Mouse (Mus musculus) layer of hippocampus, postnatal 10 days (tissue): ENCODE measurements around the gene Relt. TPM values are rescaled to one million over a fixed set of nuclear protein-coding genes. Genes with fewer than 3 reads are reported as not detected.

ENCODE experiments used
- DNase-seq, 2 experiments: peaks; one replicate each; pipeline ENCODE4 v3.0.0; 2021; ENCODE audit warnings: low spot score in 2 of 2
- long read RNA-seq: library from polyadenylated mRNA; stranded (forward); transcript quantifications from one replicate; pipeline ENCODE4 v2.0.0, GENCODE M21; 2023
- total RNA-seq, 2 experiments: library from RNA; stranded (reverse); gene quantifications; 2 replicates each; pipeline ENCODE4 v1.2.3; 2021

Relt gene
- 1 to 10 TPM; 8.1 to 9.7 TPM for total RNA-seq
- long read RNA-seq, partial matches to known transcripts: 1 of 14 reads
- long read RNA-seq, other reads (novel, unspliced or antisense): 9 of 14 reads

GRCm38 (mm10) chr7:100862828-100863638 is at the start of gene Relt:
TSS of gene Relt (minus strand) at chr7:100863446.
- peak; percentile 95 for DNase-seq

GRCm38 (mm10) chr7:100911791-100912190 is 48.5 kb upstream of the Relt start:
- no peak for DNase-seq

GRCm38 (mm10) chr7:100911246-100911770 is 48.1 kb upstream of the Relt start:
- no peak for DNase-seq

GRCm38 (mm10) chr7:100908567-100908966 is 45.3 kb upstream of the Relt start:
- no peak for DNase-seq

- no peak for DNase-seq
These were observed 44.8 kb upstream of the Relt start for GRCm38 (mm10) chr7:100908061-100908460.

- peak; percentile 91 for DNase-seq
These were observed 44.0 kb upstream of the Relt start for GRCm38 (mm10) chr7:100907231-100907630.

GRCm38 (mm10) chr7:100906029-100906789 is 43.0 kb upstream of the Relt start:
- no peak for DNase-seq

- DNase-seq: no peak
These were observed 41.8 kb upstream of the Relt start for GRCm38 (mm10) chr7:100905037-100905436.

- DNase-seq: no peak
These were observed 41.4 kb upstream of the Relt start for GRCm38 (mm10) chr7:100904612-100905011.

GRCm38 (mm10) chr7:100902451-100903137 is 39.3 kb upstream of the Relt start:
- DNase-seq: no peak

- no peak for DNase-seq
These were observed 34.6 kb upstream of the Relt start for GRCm38 (mm10) chr7:100897828-100898227.

GRCm38 (mm10) chr7:100894833-100895226 is 31.6 kb upstream of the Relt start:
- DNase-seq: no peak

GRCm38 (mm10) chr7:100894057-100894832 is 31.0 kb upstream of the Relt start:
- peak; percentile 62 to 73 for DNase-seq

GRCm38 (mm10) chr7:100893249-100894056 is 30.2 kb upstream of the Relt start:
- peak; percentile 59 to 68 for DNase-seq

GRCm38 (mm10) chr7:100886535-100886934 is 23.3 kb upstream of the Relt start:
- peak; percentile 73 to 76 for DNase-seq

GRCm38 (mm10) chr7:100884460-100884859 is 21.2 kb upstream of the Relt start:
- no peak for DNase-seq

- DNase-seq: no peak
These were observed 18.7 kb upstream of the Relt start for GRCm38 (mm10) chr7:100881950-100882349.

- DNase-seq: no peak
These were observed 18.3 kb upstream of the Relt start for GRCm38 (mm10) chr7:100881531-100881930.

- peak; percentile 71 to 73 for DNase-seq
These were observed 16.3 kb upstream of the Relt start for GRCm38 (mm10) chr7:100879595-100879994.

GRCm38 (mm10) chr7:100876771-100877170 is 13.5 kb upstream of the Relt start:
- DNase-seq: no peak
